Mouse (Mus musculus): ENCODE results near the gene Dpep2nb. TPM values are rescaled to one million over a fixed set of nuclear protein-coding genes. Genes with fewer than 3 reads are reported as not detected.
A peak's percentile ranks its signal among the peaks of the same experiment; 100 is the strongest.

The Dpep2nb gene
- polyA plus RNA-seq, 2 experiments, result 0.05 to 0.17 TPM

- DNase-seq (ENCODE audit: low spot score) (no peak), ATAC-seq (ENCODE audit: low FRiP score, low read depth) (no peak)
- Histone ChIP-seq H3K27ac (replicated peaks; ENCODE audit: low read depth, low read length) (no peak overlapping the region), H3K36me3 (ENCODE audit: control insufficient read depth, insufficient read depth, low read length) (no peaks in the 10 kb centered on the region), H3K27me3 (ENCODE audit: control insufficient read depth, insufficient read depth, low read length) (no peaks in the 10 kb centered on the region), H3K9ac (ENCODE audit: low read depth, low read length, severe bottlenecking) (no peak overlapping the region), H3K4me1 (ENCODE audit: control insufficient read depth, insufficient read depth, low read length) (peaks cover 11% of the 10 kb centered on the region), H3K4me2 (replicated peaks; ENCODE audit: low read depth, low read length, severe bottlenecking) (no peak overlapping the region), H3K9me3 (ENCODE audit: control insufficient read depth, low read length) (no peaks in the 10 kb centered on the region), H3K4me3 (replicated peaks; ENCODE audit: low read length) (no peak overlapping the region)
- TF ChIP-seq POLR2A (IDR thresholded peaks at IDR 0.05; ENCODE audit: borderline replicate concordance, extremely low read depth, insufficient read depth, insufficient read length), result no peak
- 76% methylated on average over 8 of the region's 8 CpGs for WGBS
Measured at GRCm38 (mm10) chr8:105971019-105971720, 34.6 kb downstream of the Dpep2nb start.

- Histone ChIP-seq H3K27me3 (ENCODE audit: control insufficient read depth, insufficient read depth, low read length) (no peaks in the 10 kb centered on the region), H3K4me2 (replicated peaks; ENCODE audit: low read depth, low read length, severe bottlenecking) (no peak overlapping the region), H3K4me1 (ENCODE audit: control insufficient read depth, insufficient read depth, low read length) (peaks cover 21% of the 10 kb centered on the region), H3K27ac (replicated peaks; ENCODE audit: low read depth, low read length) (no peak overlapping the region), H3K9ac (ENCODE audit: low read depth, low read length, severe bottlenecking) (no peak overlapping the region), H3K4me3 (replicated peaks; ENCODE audit: low read length) (no peak overlapping the region), H3K36me3 (ENCODE audit: control insufficient read depth, insufficient read depth, low read length) (no peaks in the 10 kb centered on the region), H3K9me3 (ENCODE audit: control insufficient read depth, low read length) (no peaks in the 10 kb centered on the region)
- ATAC-seq (ENCODE audit: low FRiP score, low read depth), result no peak
- DNase-seq (ENCODE audit: low spot score), result no peak
- TF ChIP-seq POLR2A (IDR thresholded peaks at IDR 0.05; ENCODE audit: borderline replicate concordance, extremely low read depth, insufficient read depth, insufficient read length), result no peak
- WGBS, result 82% methylated on average over 1 of the region's 1 CpGs
Measured at GRCm38 (mm10) chr8:105969367-105969766, 36.4 kb downstream of the Dpep2nb start.

GRCm38 (mm10) chr8:105966692-105967311 is 39.0 kb downstream of the Dpep2nb start:
- peak overlapping the region; percentile 90; the same call in 1 of the 2 replicates for H3K4me3 ChIP-seq (replicated peaks; ENCODE audit: low read length)
- H3K27ac ChIP-seq (replicated peaks; ENCODE audit: low read depth, low read length), result peak overlapping the region; percentile 41; the same call in 1 of the 2 replicates
- no peak for TF ChIP-seq POLR2A (IDR thresholded peaks at IDR 0.05; ENCODE audit: borderline replicate concordance, extremely low read depth, insufficient read depth, insufficient read length)
- no peaks in the 10 kb centered on the region for H3K27me3 ChIP-seq (ENCODE audit: control insufficient read depth, insufficient read depth, low read length)
- H3K4me1 ChIP-seq (ENCODE audit: control insufficient read depth, insufficient read depth, low read length), result peaks cover 28% of the 10 kb centered on the region
- H3K9ac ChIP-seq (ENCODE audit: low read depth, low read length, severe bottlenecking), result peak overlapping the region; percentile 34
- ATAC-seq (ENCODE audit: low FRiP score, low read depth), result peak; percentile 40; the same call in 1 of the 2 replicates
- WGBS, result 8% methylated on average over 19 of the region's 19 CpGs
- no peaks in the 10 kb centered on the region for H3K9me3 ChIP-seq (ENCODE audit: control insufficient read depth, low read length)
- 0 out of 2 replicates have a peak, but pooled peaks cover 5% of the 10 kb centered on the region for H3K36me3 ChIP-seq (ENCODE audit: control insufficient read depth, insufficient read depth, low read length)
- DNase-seq (ENCODE audit: low spot score), result peak; percentile 59
- peak overlapping the region; percentile 76 for H3K4me2 ChIP-seq (replicated peaks; ENCODE audit: low read depth, low read length, severe bottlenecking)

GRCm38 (mm10) chr8:105965905-105966341 is 39.9 kb downstream of the Dpep2nb start, which contains the start of gene Slc12a4:
TSS of gene Slc12a4 (minus strand) at chr8:105966097.
- Histone ChIP-seq H3K4me3 (replicated peaks; ENCODE audit: low read length) (peak within 1 kb of the TSS; percentile 90), H3K36me3 (ENCODE audit: control insufficient read depth, insufficient read depth, low read length) (0 out of 2 replicates have a peak, but pooled peaks cover 8% of the 10 kb centered on the region), H3K27me3 (ENCODE audit: control insufficient read depth, insufficient read depth, low read length) (no peaks in the 10 kb centered on the region), H3K4me2 (replicated peaks; ENCODE audit: low read depth, low read length, severe bottlenecking) (peak within 1 kb of the TSS; percentile 76), H3K4me1 (ENCODE audit: control insufficient read depth, insufficient read depth, low read length) (peaks cover 28% of the 10 kb centered on the region), H3K27ac (replicated peaks; ENCODE audit: low read depth, low read length) (peak within 1 kb of the TSS; percentile 91), H3K9me3 (ENCODE audit: control insufficient read depth, low read length) (no peaks in the 10 kb centered on the region), H3K9ac (ENCODE audit: low read depth, low read length, severe bottlenecking) (peak within 1 kb of the TSS; percentile 92)
- ATAC-seq (ENCODE audit: low FRiP score, low read depth) (peak; percentile 93), DNase-seq (ENCODE audit: low spot score) (peak; percentile 82)
- peak; percentile 76; the same call in 1 of the 2 replicates for TF ChIP-seq POLR2A (IDR thresholded peaks at IDR 0.05; ENCODE audit: borderline replicate concordance, extremely low read depth, insufficient read depth, insufficient read length)
- WGBS, result 0% methylated on average over 33 of the region's 47 CpGs

- Histone ChIP-seq H3K9ac (ENCODE audit: low read depth, low read length, severe bottlenecking) (peak overlapping the region; percentile 92), H3K4me3 (replicated peaks; ENCODE audit: low read length) (peak overlapping the region; percentile 90), H3K4me2 (replicated peaks; ENCODE audit: low read depth, low read length, severe bottlenecking) (peak overlapping the region; percentile 76), H3K27ac (replicated peaks; ENCODE audit: low read depth, low read length) (peak overlapping the region; percentile 91), H3K9me3 (ENCODE audit: control insufficient read depth, low read length) (no peaks in the 10 kb centered on the region), H3K4me1 (ENCODE audit: control insufficient read depth, insufficient read depth, low read length) (peaks cover 28% of the 10 kb centered on the region), H3K36me3 (ENCODE audit: control insufficient read depth, insufficient read depth, low read length) (peaks cover 10% of the 10 kb centered on the region; the same call in 1 of the 2 replicates), H3K27me3 (ENCODE audit: control insufficient read depth, insufficient read depth, low read length) (no peaks in the 10 kb centered on the region)
- peak; percentile 60 for DNase-seq (ENCODE audit: low spot score)
- ATAC-seq (ENCODE audit: low FRiP score, low read depth), result peak; percentile 78
- TF ChIP-seq POLR2A (IDR thresholded peaks at IDR 0.05; ENCODE audit: borderline replicate concordance, extremely low read depth, insufficient read depth, insufficient read length), result no peak
- WGBS, result 3% methylated on average over 37 of the region's 40 CpGs
Measured at GRCm38 (mm10) chr8:105965266-105965904, 40.4 kb downstream of the Dpep2nb start.
